ENCODE assay signal across 8 mouse cellular contexts in the genomic region with DNA sequence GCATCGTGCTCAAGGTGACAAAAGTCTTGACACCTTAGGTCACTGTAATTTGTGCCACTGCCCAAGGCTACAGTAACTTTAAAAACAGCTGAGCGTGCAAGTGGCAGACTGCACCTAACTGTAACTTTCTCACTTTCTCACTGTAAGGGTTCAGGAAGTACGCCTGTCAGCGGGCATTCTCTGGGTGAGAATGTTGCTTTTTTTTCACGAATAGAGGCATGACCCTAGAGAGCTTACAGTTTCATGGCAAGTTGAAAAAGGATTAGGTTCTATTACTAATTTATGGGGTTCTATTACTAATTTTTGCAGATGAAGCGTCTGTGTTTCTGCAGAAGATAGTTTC. TPM values are rescaled to one million over a fixed set of nuclear protein-coding genes. Genes with fewer than 3 reads are reported as not detected.
A peak's percentile ranks its signal among the peaks of the same experiment; 100 is the strongest.
DNase-seq lines count a peak whose midpoint lies in the region; ATAC-seq and TF ChIP-seq lines count a peak whose summit lies in the region.

No protein-coding gene starts in this region.

- peak overlapping the region; percentile 74 for H3K4me2 ChIP-seq in limb, embryonic 12.5 days

- H3K9me3 ChIP-seq in limb, embryonic 12.5 days = no peaks in the 10 kb centered on the region

- H3K36me3 ChIP-seq in limb, embryonic 12.5 days = peaks cover 6% of the 10 kb centered on the region; the same call in 1 of the 2 replicates

- H3K4me1 ChIP-seq in lung, adult 2 months (ENCODE audit: control insufficient read depth, insufficient read depth, low read length) = peaks cover 2% of the 10 kb centered on the region
- 0 out of 2 replicates have a peak, but pooled peaks cover 2% of the 10 kb centered on the region for H3K4me1 ChIP-seq in embryonic fibroblast, embryonic 13.5 days (ENCODE audit: control insufficient read depth, insufficient read depth, low read length)
- H3K4me1 ChIP-seq in limb, embryonic 12.5 days (replicated peaks) = peaks cover 11% of the 10 kb centered on the region
- 0 out of 2 replicates have a peak, but pooled peaks cover 4% of the 10 kb centered on the region for H3K4me1 ChIP-seq in olfactory bulb, adult 2 months (ENCODE audit: control insufficient read depth, insufficient read depth, low read length)

- H3K27me3 ChIP-seq in limb, embryonic 12.5 days = no peaks in the 10 kb centered on the region

- WGBS in lung, adult 2 months = 4% methylated on average over 6 of the region's 6 CpGs
- 6% methylated on average over 6 of the region's 6 CpGs for WGBS in limb, embryonic 12.5 days
- 8% methylated on average over 6 of the region's 6 CpGs for WGBS in olfactory bulb, adult 2 months

- no peak for TF ChIP-seq CTCF in lung, adult 2 months (IDR thresholded peaks at IDR 0.05; ENCODE audit: insufficient read depth, low read length)
- TF ChIP-seq CTCF in embryonic fibroblast, embryonic 13.5 days (IDR thresholded peaks at IDR 0.05; ENCODE audit: borderline replicate concordance, insufficient read depth, low read length) = no peak
- no peak for TF ChIP-seq CTCF in olfactory bulb, adult 2 months (IDR thresholded peaks at IDR 0.05; ENCODE audit: insufficient read depth, low read depth, low read length)

- peak overlapping the region; percentile 83 for H3K9ac ChIP-seq in limb, embryonic 12.5 days (replicated peaks)

- peak; percentile 28; the same call in 1 of the 2 replicates for ATAC-seq in limb, embryonic 12.5 days (ENCODE audit: insufficient number of reproducible peaks, insufficient read depth, low FRiP score, low TSS enrichment, low read depth)

- peak overlapping the region; percentile 85 for H3K4me3 ChIP-seq in lung, adult 2 months (replicated peaks; ENCODE audit: extremely low read depth, low read depth, low read length)
- H3K4me3 ChIP-seq in embryonic fibroblast, embryonic 13.5 days (ENCODE audit: insufficient read depth, low read length) = peak overlapping the region; percentile 73
- H3K4me3 ChIP-seq in limb, embryonic 12.5 days (replicated peaks) = peak overlapping the region; percentile 88
- H3K4me3 ChIP-seq in olfactory bulb, adult 2 months (ENCODE audit: insufficient read depth, low read depth, low read length) = peak overlapping the region; percentile 93

- DNase-seq in lung, adult 2 months = no peak
- DNase-seq in lung, postnatal 10 days = no peak
- no peak for DNase-seq in adrenal gland, postnatal 4 days (ENCODE audit: low spot score in 2 of 2)
- DNase-seq in thymus, postnatal 10 days (ENCODE audit: low spot score in 2 of 2) = no peak
- no peak for DNase-seq in ovary, postnatal 36 days (ENCODE audit: low spot score)

- no peak overlapping the region for H3K27ac ChIP-seq in embryonic fibroblast, embryonic 13.5 days (ENCODE audit: insufficient read depth, low read length)
- H3K27ac ChIP-seq in limb, embryonic 12.5 days = peak overlapping the region; percentile 94; the same call in 1 of the 2 replicates
- H3K27ac ChIP-seq in olfactory bulb, adult 2 months (ENCODE audit: insufficient read depth, low read depth, low read length) = peak overlapping the region; percentile 81; the same call in 1 of the 2 replicates

- TF ChIP-seq POLR2A in lung, adult 2 months (IDR thresholded peaks at IDR 0.05; ENCODE audit: borderline replicate concordance, extremely low read depth, low read depth, low read length) = no peak
- TF ChIP-seq POLR2A in embryonic fibroblast, embryonic 13.5 days (IDR thresholded peaks at IDR 0.05; ENCODE audit: low read depth, low read length) = no peak
- no peak for TF ChIP-seq POLR2A in olfactory bulb, adult 2 months (IDR thresholded peaks at IDR 0.05; ENCODE audit: insufficient read depth, low read depth, low read length)

RNA-seq across cellular contexts. Expression of gene Fbxo7, which starts 0.7 kb away (rescaled TPM):
- polyA plus RNA-seq in lung, adult 2 months (2012; rRNA removed) = 16.6 and 23.9 TPM in 2 replicates
- 14.3 and 15.5 TPM in 2 replicates for polyA plus RNA-seq in embryonic fibroblast, embryonic 13.5 days (2011; ENCODE audit: insufficient read length, low read depth, missing spikeins)
- polyA plus RNA-seq in limb, embryonic 12.5 days (2016; fragmentation: Nextera tagmentation; extraction: Ambion mirVana) = 24.3 and 25.9 TPM in 2 replicates
- polyA plus RNA-seq in olfactory bulb, adult 2 months (2012; ENCODE audit: insufficient read depth, insufficient read length, low replicate concordance, missing spikeins) = not detected in 2 replicates
- 10 to 100 TPM; 34.7 to 35.3 TPM for total RNA-seq in adrenal gland, postnatal 4 days (2021)

RNA-seq across cellular contexts. Expression of gene Bpifc, which starts 10.8 kb away (rescaled TPM):
- polyA plus RNA-seq in lung, adult 2 months (2012; rRNA removed) = 2.9 TPM in 1 of 2 replicates, not detected in the other
- polyA plus RNA-seq in embryonic fibroblast, embryonic 13.5 days (2011; ENCODE audit: insufficient read length, low read depth, missing spikeins) = not detected in 2 replicates
- 0.16 TPM in 1 of 2 replicates, not detected in the other for polyA plus RNA-seq in limb, embryonic 12.5 days (2016; fragmentation: Nextera tagmentation; extraction: Ambion mirVana)
- polyA plus RNA-seq in olfactory bulb, adult 2 months (2012; ENCODE audit: insufficient read depth, insufficient read length, low replicate concordance, missing spikeins) = not detected in 2 replicates
- under 1 TPM; 0.11 to 0.20 TPM for total RNA-seq in adrenal gland, postnatal 4 days (2021)
